Mouse (Mus musculus): ENCODE measurements around the gene Gsn.

The Gsn gene

DNA sequence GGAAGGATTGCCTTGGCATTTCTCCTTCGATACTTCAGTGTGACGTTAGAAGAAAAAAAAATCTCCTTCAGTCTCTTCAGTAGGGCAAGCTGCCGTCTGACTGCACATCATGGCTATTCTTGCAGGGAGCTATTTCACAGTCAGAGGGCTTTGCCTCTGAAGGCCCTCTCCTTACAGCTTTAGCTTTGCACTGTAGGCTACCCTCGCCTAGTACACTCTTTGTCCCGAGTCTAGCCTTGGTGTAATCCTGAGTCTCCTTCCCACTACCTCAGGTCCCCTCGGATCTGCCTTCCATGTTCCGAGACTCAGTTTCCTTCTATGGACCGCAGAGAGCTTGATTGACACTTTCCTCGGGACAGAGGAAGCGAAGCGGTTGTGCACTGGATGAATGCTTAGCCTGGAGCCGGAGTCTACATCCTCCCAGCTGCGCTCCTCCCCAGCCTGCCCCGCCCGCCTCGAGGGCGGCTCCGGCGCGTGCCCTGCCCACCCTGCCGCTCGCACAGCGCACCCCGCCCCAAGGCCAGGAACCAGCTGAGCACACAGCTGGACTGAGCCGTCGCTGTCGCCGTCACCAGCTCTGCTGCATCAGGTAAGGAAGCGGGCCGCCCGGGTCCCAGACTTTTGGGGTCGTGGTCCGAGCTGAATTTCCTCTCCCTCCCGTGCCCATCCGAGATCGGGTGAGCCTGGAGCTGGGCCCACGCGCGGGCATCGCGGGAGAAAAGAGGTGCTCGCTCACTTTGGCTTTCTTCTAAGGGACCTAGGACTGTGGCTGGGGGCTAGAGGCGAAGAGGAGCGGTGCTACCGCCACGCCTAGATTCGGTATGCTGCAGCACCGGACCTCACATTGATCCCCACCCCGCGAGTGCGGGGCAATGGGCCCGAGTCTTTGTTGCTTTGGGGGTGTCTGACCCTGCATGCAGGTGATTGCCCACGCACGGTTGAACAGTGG lies at the start of gene Gsn:
Gene Gsn, plus strand, starts transcription at position 496 of the 949 bp plus-strand sequence.
- DNase-seq: no peak

DNA sequence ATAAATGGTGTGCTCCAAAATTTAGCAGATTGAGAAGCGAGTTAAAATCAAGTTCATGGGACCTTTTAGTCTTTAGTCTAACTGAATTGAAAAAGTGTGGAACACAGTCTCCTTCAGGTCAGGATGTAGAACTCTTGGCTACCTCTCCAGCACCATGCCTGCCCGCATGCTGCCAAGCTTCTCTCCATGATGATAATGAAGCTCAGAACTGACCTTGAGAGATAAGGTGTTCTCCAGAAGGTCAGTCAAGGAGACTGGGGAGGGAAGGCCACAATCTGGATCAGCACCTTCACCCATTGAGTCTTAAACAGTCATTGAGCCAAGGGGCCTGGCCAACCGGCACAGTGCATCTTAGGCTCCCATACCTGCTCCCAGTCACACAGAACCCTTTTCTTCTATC lies 49.4 kb upstream of the Gsn start:
- DNase-seq: no peak

DNA sequence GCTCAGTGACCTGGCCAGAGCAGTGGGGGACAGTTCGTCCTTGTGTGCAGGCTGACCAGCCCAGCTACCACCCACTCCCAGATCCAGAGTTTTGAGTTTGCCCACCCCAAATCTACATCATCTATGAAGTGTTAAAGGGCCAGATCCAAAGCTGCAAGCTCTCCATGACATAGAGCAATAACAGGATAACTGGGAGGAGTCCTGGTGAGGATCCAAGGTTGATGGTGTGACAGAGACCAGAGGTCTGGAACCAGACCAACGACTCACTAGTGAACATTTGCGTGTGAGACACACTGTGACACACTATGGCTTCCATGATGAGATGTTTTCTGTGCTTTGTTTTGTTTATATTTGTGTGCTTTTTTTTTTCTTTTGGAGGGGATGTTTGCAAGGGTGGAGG lies 48.1 kb upstream of the Gsn start:
- DNase-seq: no peak

DNA sequence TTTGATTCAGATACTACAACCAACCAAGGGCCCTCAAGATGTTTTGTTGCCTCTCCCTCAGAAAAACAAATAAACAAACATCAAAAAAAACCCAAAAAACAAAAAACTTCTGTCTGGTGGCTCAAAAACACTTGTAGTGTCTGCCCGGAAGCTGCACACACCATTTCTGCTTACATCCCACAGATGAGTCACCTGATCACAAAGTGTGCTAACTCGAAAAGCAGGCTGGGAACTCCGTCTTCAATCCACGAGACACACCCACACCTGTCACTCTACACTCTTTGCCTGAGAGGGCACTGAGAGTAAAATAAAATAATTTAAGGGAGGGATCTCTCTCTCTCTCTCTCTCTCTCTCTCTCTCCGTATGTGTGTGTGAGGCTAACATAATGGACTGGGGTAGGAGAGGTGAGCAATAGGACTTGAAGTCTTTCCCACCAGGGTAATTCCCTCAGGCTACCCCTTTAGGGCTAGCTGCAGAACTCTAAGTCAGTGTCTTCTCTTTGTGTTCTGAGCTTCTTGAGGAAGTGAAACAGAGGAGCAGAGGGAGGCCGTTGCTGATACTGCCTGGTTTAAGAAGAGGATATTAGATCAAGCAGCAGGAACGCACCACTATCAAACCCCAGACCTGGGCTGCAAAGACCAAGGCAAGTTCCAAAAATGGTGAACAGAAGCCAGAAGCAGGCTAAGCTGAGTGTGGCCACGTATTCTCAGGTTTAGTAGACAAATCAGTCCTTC lies 47.1 kb upstream of the Gsn start:
- DNase-seq: no peak

DNA sequence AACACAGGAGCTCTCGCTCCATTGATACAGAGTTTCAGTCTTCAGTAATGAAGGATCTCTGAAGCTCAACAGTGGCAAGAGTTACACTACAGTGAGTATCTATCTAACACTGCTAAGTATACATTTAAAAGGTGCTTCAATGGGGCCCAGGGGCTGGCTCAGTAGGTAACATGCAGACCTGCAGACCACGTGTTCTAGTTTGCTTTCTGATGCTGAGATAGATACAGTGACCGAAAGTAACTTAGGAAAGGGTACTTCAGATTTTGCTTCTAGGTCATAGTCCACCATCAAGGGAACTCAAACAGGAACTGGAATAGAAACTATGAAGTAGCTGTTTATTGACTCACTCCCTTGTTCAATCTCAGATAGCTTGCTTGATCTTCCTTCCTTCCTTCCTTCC lies 44.5 kb upstream of the Gsn start:
- no peak for DNase-seq

DNA sequence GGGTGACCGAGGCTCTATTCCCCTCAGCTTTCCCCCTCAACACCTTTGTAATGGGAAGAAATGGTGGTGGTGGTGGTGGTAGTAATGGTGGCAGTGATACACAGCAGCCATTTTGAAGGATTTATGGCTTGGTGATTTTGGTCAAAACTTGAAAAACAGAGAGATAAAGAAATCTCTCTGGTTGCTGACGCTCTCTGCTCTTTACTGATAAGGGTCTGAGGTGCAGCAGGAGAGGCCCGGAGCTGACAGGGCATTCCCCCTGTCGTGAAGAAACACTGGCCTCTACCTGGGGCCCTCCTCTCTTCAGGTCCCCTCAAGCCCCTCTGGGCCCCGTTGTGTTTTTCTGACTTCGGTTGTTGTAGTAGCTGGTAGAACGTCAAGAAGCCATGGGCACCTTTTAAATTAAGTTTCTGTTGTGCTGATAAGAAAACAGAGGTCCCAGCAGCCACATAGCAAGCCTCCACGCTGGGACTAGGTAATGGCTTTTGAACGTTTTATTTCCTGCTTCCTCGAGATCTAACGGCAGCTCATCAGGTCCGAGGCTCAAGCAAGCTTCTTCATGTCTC lies 42.8 kb upstream of the Gsn start:
- no peak for DNase-seq

DNA sequence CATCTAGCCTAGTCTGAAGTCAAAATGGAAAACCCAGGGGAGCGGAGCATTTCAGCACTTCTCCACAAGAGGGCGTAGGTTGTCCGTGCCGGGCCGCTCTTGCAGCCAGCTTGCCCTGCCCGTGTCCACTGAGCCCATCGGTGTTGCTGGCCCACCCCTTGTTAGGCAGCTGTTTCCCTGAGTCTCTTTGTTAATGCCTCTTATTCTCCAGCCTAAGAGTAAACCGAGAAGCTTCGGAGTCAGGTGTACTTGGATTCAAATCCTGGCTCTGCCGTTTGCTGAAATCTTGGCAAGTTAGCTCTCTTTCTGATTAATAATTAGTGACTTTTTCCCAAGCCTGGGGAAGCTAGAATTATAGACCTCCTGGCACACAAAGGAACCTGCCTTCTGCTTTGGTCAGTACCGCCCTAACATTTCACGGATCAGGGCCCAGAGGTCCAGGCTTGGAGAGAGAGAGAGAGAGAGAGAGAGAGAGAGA lies 41.3 kb upstream of the Gsn start:
- DNase-seq: peak; percentile 76

DNA sequence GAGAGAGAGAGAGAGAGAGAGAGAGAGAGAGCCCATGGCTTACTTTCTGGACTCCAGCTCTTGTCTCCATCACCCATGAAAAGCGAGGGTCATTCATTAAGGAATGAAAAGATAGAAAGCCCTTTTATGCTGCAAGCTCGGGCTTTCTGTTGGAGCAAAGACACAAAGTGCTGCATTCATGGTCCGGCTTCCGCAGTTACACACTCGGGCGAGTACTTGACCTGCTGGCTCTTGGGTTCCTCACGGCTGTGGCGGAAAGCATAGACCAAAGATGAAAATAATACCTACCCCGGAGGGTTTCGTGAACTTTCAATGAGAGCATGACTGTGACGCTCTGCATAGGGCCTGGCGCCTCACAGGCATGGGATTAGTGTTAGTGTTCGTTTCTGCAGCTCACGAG lies 40.8 kb upstream of the Gsn start:
- DNase-seq: no peak

DNA sequence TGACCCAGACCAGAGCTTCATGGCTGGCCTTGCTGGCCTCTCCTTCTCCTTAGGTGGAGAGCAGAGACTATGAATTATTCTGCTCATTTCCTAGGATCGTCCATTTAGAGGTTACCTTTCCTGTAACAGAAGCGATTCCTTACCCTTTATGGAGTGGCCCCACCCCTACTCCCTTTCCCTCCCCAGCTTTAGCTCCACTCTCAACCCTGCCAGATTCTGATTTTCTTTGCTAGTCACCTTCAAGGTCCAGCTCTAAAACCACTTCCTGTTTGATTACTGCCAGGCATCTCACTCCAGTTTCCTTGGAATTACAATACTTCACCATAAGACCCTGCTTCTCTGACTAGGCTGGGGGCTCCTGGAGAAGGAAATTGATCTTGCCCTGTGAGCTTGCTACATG lies 39.5 kb upstream of the Gsn start:
- DNase-seq: no peak

DNA sequence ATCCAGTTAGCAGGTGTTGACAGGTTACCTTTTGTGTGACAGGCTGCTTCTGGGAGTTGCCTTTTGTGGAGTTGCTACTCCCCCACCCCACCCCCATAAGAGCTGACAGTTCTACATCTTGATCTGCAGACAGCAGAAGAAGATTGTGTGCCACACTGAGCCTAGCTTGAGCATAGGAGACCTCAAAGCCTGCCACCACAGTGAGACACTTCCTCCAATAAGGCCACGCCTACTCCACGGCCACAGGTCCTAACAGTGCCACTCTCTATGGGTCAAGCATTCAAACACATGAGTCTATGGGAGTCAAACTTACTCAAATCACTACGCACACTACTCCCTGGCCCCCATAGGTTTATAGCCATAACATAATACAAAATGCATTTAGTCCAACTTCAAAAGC lies 37.4 kb upstream of the Gsn start:
- no peak for DNase-seq

DNA sequence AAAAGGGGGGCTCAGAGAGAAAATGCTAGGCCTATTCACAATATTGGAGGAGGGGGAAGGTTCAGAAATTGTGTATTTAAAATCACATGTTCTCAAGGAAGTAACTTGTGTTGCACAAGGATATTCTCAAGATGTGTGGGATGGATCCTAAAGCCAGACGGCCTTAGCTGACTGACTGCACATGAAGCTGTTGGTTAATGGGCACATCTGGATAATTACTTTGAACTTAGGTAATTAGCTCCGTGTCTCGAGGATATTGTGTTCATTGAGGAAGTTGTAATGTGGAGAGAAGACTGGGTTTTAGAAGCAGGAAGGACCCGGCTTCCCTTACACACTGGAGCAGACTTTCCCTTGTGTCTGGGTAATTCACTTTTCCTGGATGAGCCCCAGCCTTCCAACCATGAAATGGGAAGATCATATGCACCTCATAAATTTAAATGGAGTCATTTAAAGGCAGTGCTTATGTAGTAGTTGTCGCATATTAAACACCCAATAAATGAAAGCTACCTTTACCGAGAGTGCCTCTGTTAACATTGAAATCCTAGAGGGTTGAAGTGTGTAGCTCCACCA lies 33.3 kb upstream of the Gsn start:
- no peak for DNase-seq

DNA sequence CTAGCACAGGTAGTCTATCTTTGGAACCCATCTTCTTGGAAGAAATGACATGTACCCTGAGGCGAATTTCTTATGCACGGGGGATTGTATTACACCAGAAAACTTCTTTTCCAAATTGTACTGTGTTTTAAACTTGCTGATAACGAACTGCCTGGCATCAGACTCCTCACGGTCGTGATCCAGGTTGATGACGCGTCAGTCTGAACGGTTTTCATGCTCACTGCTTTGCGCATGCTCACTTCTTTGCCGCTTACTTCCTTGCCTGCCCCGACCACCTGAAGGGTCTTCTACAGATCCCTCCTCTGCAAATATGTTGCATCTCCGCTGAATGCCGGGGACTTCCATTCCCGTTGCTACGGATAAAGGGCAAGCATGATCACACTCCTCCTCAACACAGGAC lies 31.9 kb upstream of the Gsn start:
- DNase-seq: no peak

DNA sequence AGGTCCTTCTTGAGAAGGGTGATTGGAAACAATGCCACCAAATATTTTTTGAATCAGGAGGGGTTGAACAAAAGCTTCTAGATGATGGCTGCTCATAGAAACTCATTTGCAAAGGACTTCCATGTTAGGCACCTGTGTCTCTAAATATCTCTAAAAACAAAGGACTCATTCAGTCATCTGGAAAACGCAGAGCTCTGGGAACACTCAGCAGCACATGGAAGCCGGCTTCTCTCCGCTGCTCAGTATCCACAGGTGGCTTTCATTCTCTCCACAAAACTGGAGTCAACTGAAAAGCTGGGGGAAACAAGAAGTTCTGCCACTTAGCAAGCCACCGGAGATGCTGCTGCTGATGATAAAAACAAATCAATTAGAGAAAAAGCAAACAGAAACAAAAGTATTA lies 28.0 kb upstream of the Gsn start:
- DNase-seq: no peak

DNA sequence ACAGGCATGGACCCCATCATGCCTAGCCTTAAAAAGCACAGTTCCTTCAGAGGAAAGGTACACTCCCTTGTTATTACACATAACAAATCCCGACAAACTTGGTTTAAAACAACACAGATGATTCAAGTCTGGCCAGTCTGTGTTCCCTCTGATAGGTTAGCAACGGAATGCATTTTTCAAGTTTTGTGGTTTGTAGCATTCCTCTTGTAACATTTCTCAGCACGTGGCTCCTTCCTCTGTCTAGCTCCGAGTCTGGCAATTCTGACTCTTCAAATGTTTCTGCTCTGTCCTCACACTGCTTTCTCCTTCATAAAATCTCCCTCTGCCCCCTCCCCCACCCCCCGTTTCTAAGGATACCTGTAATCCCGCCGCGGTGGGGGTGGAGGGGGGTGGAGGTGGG lies 26.0 kb upstream of the Gsn start:
- no peak for DNase-seq

DNA sequence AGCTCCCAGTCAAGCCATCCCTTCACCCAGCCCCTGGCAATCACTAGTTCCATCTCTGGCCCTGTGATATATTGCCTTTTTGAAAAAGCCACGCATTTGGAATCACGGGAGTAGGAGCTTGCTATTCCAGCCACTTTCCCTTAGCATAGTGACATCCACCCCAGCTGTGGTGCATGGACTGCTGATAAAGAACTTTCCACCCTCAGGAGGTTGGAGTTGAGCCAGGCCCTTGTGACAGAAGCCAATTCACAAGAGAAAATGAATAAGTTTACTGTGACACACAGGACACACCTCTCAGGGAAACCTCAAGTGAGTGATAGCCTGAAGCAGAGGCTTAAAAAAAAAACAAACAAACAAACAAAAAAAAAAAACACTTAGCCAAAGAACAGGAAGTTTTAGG lies 24.3 kb upstream of the Gsn start:
- DNase-seq: no peak

DNA sequence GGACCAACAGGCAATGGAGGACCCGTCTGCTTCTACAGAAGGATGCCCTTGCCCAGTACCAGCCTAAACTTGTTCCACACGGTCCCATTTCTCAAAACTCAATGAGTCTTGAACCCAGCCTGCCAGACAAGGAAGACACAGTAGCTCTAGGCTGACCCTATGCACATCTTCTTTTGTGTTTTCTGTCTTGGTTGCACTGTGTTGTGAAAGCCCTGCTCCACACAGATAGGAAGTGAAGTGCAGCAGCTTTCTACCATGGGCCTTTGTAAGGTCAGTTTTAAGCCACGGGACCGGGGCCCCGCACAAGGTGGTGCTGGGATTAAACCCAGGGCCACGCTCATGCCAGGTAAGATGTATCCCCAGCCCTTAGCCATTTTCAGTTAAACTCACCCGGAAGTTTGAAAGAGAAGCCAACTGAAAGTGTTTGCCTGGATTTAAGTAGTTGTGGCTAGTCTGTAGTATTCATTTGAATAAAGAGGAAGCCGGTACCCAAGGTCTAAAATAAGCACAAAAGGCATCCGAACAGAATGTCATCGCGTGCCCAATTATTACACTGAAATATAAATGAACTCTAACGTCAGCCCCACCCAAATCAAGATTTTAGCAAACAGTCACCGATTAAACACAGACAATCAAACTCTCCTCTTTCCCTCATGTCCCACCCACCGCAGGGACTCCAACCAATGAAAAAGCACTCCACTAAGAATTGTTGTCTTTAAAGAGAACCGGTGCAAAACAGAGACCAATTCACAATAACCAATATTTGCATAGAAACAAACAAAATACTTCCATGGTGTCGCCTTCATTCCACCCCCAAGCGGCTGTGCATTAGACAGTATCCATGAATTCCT lies 23.4 kb upstream of the Gsn start:
- DNase-seq: no peak

DNA sequence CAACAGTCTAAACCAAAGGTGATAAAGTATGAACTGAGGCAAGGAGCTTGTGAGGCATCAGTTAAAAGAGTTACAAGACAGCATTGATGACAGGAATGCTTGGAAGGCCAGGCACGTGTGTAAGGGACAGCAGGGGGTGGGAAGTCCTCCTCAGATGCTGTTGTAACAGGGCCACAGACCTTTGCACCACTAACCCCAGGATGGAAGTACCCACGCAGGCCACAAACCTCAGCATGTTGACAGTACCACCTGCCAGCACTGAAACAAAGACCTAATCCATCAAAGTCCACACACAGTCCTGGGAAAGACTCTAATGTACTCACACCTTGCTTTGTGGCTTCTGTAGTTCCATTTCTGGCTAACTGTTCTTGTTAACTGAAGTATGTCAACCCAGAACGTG lies 22.3 kb upstream of the Gsn start:
- no peak for DNase-seq

DNA sequence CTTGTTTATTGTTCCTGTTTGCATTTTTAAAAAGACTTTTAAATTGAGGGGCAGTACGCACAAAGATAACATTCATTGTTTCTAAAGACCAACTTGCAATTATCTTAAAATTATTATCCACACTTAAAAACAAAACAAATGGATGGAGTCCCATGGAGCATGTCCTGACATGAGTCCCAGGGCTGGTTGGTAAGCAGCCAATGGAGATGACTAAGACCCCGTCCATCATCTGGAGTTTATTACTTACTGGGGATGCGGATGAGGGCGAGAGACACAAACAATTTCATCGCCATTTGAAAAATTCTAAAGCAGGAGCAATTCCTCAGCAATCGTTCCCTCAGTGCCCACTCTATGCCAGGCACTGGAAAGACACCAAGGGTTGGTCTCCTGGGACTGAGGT lies 21.2 kb upstream of the Gsn start:
- DNase-seq: no peak

DNA sequence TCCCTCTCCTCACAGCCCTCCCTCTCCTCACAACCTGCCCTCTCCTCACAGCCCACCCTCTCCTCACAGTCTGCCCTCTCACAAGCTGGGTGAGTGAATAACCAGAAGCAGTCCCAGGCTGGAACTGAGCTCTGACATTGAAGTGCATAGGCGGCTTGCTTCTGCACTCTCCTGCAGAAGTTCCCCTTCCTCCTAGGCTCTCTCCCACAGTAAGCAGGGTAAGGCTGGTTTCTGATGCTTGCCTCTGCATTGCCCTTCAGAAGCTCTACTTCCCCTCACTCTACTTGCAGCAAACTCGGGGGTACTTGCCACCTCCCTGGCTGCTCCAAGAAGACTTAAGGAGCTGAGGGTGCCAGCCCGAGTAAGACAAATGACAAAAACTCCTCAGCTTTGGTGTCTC lies 11.9 kb upstream of the Gsn start:
- no peak for DNase-seq

DNA sequence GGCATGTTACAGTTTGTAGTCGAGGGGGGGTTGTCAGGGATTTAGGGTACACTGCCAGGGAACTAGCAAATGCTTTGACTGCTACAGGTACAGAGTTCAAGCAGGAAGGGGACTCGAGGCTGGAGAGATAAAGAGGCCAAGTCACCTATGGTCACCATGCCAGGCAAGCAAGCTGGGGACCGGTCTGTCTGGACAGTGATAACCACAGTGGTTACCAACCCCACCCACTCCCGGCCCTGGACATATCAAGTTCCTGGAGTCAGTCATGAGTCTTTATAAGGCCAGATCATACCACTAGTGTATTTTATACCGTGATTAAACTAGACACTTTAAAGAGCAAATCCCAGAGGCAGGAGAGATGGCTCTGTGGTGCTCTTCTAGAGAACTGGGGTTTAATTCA lies 8.4 kb upstream of the Gsn start:
- no peak for DNase-seq

DNA sequence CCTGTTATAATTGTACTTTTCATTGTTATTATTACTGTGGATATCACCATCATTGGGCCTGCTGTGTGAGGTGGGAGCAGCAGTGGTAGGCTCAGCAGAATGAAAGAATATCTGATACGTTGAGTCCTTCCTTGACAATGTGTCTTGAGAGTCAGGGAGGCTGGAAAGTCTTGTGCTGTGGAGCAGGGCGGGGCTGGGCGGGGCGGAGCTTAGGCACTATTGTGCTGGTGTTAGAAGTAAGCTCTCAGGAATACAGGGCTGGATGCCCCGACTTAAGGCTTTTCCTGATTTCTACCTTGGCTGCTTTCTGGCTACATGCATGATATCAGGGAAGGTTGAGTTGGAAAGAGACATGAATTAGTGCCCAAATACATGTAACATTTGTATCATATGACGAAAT lies 3.4 kb upstream of the Gsn start:
- DNase-seq: no peak

DNA sequence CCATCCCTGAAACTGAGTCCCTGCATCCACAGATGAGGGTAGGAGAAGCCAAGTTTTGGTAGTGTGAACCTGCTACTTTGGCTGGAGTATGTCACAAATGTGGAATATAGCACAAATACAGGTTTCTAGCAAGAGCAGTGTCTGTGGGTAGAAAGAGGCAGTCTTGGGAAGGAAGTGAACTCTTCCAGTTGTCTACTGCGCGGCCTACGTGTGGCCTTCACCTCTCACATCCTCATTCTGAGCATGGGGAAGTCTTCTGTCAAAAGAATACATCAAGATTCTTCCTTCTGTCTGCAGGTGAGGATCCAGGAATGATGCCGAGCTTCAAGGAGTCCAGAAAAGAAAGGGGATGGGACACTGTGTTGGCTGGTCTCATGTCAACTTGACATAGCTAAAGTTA lies 2.4 kb upstream of the Gsn start:
- DNase-seq: no peak

DNA sequence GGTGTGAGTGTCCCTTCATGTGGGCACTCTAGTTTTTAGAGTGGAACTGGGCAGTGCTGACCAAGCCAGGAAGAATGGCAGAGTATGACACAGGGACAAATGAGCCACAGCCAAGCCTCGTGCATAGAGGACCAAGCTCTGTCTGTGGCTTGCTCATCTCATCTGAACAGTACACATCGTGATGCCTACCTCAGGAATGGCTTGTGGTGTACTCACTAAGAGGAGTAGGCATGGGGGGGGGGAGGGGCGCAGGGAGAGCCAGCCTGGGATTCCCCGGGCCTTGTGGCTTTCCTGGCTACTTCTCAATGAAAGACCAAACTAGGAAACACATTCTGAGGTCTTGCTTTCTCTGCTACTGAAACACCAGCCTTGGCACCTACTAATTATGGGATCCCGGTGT lies 1.2 kb upstream of the Gsn start:
- no peak for DNase-seq

Measured in cerebellum, adult 8-10 months (tissue).